Mouse (Mus musculus): ENCODE measurements around the gene Asic3.

- TF ChIP-seq CTCF (IDR thresholded peaks at IDR 0.05; ENCODE audit: low read depth) (peak; percentile 85), EP300 (IDR thresholded peaks at IDR 0.05; ENCODE audit: low read depth) (no peak)
Observed at GRCm38 (mm10) chr5:24394165-24394894, 18.9 kb upstream of the Asic3 start.
